Mouse (Mus musculus) common myeloid progenitor, adult 5-6 weeks (primary cell): Measurements from ENCODE around the gene Phlda3. TPM values are rescaled to one million over a fixed set of nuclear protein-coding genes. Genes with fewer than 3 reads are reported as not detected.

Experiments
- ATAC-seq: replicated peaks from 2 replicates; pipeline ENCODE4 v1.8.0; 2016; ENCODE audit warnings: low read depth, mild to moderate bottlenecking, moderate TSS enrichment, inconsistent platforms; ENCODE audit not compliant: poor library complexity, severe bottlenecking
- total RNA-seq: library from RNA; stranded (forward); fragments of 200-1000, 187-1606 nt; gene quantifications from 2 replicates; pipeline ENCODE4 v1.2.3, GENCODE M21; 2017

The Phlda3 gene
- total RNA-seq, 1 experiment from 2014 or later, result 1.6 TPM

DNA sequence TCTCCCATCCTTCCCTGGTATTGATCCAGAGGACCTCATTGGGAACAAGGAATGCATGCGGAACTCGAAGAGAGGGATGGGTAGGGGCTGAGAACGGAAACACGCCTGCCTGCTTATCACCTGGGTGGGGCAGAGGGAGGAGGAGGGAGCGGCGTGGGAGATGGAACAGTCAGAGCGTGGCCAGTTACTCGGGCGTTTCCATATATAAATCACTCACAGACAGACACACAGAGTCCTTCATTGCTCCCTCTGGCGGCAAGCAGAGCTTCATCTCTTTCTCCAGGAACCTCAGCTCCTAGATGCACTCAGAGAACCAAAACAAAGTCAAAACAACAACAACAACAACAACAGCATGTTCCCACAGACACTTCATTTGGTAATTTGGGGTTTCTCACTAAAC lies 22.8 kb downstream of the Phlda3 start:
- ATAC-seq, result peak; percentile 35; the same call in 1 of the 2 replicates

DNA sequence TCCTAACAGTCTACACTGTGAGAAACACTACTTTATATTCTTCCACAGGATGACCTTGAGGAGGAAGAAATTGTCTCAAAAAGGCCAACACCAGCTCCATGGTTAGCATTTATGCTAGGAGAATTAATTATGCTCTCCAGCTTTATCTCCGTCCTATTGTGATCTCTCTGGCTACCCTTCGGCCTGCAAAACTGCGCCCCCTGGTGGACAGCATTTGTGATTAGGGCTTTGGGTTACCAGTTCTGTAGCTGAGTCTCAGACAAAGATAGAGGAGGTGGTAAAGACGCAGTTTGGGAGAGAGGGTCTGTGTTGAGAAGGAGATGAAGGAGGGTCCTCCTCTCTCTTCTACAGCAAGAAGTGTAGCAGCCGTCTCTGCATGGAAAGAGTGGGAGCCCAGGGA lies 23.9 kb downstream of the Phlda3 start:
- peak; percentile 55; the same call in 1 of the 2 replicates for ATAC-seq

DNA sequence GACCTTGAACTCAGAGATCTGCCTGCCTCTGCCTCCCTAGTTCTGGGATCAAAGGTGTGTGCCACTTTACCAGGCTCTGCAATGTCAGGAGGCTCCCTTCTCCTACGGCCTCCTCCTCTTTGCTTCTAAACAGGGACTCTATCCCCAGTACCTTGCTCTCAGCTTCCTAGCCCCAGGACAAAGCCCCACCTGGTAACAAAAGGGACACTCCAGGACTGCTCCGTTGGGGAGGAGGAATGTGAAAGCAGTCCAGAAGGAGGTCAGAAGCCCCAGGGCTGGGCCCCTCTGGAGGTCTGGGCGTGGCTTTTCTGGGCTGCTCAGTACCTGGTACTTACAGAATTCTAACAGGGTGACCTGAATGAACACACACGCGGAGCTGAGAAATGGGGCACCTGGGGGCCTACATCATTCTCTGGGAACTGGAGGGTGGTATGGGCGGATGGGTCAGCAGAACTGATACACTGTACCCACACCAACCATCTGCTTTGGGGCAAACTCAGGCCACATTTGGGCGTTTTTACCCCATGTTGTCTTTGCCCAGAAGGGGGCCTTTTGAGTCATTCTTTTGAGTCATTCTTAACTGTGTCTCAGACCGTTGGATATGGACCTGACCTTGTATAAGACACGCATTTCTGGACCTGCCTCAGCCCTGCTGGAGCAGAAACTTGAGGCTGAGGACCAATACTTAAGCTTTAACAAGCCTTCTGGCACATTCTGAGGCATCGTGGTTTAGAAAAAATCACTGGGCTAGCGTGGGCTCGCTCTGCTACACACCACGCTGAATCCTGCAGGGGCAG lies 26.4 kb downstream of the Phlda3 start:
- ATAC-seq, result no peak

DNA sequence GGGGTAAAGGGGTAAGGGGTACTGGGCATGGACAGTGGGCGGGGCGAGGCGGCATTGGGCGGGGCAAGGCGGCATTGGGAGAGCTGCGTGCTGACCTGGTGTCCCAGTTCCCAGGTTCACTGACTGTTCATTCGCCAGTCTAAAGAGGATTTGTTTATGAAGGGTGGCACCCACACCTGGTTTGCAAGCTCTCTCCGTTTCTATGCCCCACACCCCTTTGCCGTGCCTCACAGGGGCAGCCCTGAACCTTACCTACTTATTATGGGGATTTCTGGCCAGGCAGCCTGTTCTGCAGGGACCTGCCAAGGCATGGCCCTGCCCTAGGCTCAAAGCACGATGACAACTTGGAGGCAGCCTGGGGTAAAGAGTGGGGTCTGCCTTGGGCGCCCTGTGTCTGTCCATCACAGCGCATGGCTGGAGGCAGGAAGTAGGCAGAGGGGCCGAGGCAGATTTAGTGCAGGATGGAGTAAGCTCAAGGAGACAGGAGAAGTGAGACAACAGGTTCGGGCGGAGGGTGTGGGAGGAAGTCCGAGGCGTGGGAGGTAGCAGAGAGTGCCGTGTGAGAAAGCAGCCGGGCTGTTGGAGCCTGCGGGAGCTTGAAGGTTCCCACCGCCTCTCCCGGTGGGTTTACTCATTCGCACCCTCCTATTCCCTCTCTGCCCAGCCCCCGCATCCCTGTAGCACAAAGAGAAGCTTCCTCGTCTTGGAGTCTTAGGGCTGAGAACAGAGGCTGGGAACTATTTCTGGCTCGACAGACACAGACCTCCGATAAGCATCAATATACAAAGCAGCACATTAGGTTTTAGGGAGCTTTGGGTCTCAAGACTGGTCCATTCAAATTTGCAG lies 27.7 kb downstream of the Phlda3 start:
- peak; percentile 49 for ATAC-seq

DNA sequence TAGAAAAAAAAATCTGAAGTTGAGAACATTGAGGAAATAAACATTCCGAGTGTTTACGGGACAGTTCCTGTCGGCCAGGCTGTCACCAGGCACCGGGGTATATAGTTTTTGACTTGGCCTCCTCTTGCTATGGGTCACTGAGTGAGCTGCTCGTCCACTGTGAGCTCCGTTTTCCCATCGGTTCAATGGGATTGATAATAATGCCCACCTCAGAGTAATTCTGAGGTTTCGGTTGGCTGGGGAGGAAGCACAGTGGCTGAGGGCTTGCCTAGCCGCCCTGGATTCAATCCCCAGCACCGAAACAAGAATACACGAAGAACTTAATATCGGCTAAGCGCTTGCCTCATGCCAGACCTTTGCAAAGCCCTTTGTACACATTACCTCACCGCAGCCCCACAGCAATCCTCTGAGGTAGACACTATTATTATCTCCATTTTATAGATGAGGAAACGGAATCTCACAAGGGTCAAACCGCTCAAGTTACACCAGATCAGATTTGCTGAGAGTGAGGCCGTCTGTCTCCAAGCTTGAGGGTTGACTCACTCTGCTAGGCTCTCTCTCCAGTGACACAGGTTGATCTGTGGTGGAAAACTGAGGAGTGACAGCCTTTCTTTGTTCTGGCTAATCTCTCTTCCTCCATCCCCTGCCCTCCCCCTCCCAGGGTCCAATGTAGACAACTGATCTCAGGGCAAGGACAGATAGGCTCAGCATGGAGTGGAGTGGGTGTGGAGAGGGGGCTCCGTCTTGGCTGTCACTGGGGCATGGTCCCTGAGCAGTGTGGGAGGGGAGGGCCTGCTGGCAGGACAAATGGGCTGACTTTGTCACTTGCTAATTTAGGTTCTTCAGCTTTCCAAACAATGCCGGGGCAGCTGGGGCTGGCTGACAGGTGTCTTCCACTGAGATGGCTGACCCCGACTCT lies 28.6 kb downstream of the Phlda3 start:
- ATAC-seq, result peak; percentile 39

DNA sequence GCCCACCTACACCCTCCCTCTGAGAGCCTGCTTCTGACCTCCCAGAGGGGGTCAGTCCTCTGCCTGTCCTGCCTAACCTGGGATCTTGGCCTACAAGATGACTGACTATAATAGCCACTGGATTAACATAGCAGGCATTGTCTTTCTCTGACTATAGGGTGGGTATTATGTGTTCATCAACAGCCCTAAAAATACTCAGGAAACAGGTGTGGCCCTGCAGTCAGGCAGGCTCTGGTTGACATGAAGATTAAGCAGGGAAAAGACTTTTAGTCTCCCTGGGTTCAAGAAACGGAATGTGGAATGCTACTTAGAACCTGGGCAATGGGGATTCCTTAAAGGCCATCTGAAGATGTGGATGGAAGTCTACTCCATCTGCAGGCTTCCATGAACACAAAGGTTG lies 32.6 kb downstream of the Phlda3 start:
- no peak for ATAC-seq

DNA sequence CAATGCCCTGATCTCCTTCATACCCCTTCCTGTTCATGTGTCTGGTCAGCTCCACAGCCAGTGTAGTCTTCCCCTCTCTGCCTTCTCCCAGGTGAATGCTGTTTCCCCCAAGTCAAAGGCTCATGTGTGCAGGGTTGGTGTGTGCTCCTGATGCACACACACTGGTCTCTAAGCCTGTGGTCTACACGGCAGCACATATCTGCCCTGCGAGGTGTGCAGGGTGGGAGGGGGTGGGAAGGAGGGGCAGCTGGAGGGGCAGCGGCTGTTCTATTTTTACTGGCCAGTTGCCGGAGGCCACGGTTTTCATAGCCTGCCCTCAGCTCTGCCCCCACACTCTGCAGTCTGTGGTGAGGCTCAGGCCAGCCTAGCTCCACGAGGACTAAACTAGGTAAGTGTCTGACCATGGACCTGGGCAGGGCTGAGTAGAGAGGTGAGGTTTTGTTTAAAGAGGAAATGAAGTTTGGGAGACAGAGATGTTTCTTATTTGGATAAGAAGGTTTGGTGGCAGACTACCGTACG lies 33.2 kb downstream of the Phlda3 start:
- no peak for ATAC-seq

DNA sequence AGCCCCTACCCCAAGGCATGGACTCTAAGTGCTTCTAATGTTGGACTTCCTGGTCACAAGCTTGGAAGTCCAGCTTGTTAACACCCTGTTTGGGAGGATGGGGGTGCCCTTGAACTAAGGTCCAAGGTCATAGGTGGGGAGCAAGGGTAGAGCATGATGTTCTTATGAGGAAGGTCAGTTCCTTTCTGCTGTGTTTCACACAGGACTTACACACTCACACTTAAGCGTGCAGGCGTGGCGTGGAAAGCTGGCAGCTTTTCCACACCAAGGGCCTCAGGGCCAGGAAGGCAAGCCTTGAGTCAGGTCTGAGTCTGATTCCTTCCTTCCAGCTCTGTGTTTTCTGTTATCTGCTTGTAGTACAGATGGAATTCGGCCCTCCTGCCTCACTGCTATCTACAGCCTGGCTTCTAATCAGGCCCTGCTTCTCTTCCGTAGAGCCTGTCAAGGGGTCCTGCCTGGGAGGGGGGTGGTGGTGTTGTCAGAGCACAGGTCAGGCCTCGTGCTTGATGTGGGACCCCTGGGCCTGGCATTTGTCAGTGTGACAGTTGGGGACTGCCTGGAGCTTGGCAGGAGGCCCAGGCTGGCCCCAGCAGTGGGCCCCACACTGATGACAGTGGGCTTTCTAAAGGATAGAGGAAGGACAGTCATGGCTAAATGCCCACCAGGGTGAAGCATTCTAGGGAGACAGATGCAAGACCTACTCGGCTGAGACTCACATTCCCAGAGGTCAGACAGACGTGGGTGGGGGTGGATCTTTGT lies 34.5 kb downstream of the Phlda3 start:
- ATAC-seq, result peak; percentile 28; the same call in 1 of the 2 replicates

DNA sequence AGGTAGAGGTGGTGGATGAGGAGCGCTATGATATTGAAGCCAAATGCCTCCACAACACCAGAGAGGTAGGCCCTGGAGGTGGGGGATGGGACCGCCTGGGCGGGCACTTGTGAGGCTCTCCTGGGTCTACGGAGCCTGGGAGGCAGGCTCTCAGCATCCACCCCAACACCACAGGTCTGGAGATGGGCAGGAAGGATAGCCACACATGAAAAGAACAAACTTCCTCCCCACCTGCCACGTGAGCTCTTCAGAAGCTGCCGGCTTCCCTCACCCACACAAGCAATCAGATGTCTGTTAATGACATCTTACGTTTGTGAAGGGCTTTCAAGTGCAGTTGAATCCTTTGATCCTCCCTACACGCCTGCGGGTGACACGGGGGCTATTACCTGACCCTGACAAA lies 41.6 kb downstream of the Phlda3 start:
- ATAC-seq, result no peak

DNA sequence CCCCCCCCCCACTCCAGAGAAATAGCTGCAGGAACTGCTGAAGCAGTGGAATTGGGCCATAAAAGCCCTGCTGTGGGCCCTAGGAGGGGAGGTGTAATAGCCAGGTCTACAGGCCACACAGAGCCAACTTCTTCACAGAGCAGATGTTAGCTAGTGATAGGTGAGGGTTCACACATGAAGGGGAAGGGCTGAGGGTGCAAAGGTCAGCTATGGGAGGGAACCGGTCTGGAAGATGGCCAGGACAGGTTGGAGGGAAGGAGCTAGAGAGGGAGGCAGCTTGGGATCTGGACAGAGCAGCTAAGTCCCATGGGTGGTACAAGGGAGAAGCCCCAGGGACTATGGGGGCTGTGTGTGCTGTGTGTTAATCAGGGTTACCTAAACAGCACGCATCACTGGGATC lies 44.3 kb downstream of the Phlda3 start:
- ATAC-seq, result no peak

DNA sequence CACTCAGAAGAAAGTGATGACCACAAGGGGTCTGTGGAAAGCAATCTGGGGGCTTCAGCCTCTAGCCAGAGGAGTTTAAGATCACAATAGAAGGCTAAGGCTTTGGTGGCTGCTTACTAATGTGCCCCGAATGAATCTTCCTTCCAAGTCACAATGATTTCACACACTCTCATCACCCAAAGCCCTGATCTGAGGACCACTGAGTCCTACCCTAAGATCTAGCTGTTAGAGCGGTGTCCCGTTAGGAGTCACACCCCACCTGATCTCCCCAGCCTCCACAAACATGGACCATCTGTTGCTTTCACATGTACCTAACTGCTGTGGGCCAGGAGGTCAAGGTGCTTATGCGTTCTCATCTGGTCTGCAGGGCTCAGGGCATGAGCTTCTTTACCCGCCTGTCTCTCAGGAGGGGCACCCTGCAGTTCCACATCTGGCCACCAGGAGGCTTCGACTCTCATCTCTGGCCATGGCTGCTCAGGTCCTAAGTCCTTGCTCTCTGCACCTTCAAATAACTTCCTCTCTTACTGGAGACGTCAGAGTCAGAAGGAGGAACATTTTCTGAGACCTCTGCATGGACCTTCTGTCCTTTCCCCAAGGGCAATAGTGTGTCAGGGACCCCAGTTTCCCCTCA lies 45.2 kb downstream of the Phlda3 start:
- peak; percentile 80 for ATAC-seq

DNA sequence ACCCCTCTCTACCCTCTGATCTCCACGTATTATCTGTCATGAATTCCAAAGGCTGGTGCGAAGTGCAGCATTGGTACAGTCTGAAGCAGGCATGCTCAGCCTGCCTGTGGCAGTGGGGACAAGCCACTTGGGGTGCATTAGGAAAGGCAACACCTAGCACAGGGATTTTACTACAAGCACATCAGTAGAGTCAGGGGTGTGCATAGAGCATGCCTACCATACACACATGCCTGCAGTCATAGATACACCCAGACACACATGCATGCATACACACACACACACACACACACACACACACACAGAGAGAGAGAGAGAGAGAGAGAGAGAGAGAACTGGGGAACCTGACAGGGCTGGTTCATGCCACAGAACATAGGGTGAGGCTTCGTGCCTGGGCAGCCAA lies 46.3 kb downstream of the Phlda3 start:
- ATAC-seq, result no peak

DNA sequence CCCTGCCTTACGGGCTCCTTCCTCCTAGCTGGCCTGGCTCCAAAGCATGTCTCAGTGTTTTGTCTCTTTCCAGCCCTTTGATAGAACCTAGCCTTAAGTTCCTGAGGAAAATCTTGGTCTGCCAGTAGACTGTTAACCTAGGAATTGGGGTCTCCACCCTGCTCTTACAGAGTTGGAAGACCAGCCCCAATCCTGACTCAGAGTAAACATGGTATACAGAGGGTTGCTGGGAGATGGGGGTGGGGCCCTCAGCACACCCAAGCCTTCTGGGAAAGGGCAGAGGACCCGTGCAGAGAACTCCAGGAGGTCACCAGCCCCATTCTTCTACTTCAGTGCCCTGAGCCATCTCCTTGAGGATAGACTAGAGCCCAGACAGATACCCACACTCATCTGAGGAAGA lies 46.7 kb downstream of the Phlda3 start:
- ATAC-seq, result no peak

DNA sequence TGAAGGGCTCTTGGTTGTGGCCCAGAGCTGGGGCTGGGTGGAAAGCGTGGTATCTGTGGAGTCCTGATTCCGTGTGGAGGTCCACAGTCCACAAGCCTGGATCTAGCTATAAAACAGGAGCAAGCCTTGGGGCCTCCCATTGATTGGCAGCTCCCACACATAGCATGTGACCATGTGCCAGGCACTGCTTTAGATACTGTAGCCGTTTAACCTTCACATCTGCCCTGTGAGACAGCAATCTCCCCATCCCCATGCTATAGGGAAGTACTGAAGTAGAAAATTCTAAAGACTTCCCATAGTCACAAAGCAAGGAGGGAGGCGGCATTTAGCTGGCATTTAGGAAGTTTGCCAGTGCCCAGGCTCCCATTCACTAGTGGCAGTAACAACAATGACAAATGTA lies 47.2 kb downstream of the Phlda3 start:
- ATAC-seq, result no peak

DNA sequence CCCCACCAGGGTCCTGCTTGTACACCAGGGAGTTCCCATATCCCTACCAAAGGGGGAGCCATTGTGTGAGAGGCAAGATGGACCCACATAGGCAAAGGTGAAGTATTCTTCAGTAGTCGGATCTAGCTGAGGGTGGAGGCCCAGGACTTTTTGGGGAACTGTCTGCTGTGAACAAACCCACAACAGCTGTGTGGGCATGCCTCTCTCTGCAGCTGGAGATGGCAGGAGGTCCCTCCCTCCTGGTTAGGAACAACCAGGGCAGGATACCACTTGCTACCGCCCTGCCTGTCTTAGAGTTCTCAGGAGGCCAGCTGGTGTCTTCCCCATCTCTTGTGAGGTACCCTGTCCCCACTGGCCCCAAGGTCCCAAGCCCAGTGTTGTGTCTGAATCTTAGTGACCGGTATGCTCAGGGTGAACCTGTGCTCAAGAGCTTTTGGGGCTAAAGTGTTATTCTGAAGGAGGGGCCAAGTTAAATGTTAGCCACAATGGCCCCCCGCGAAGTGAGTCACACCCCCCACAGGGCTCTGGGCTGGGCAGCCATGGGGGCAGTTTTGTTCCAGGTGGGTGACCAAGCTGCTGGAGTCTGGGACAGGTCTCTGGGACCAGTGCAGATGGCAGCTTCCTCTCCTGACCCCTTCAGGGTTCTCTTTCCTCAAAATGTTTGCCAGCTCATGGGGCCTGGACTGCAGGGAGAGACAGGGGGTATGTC lies 47.9 kb downstream of the Phlda3 start:
- ATAC-seq, result peak; percentile 67

DNA sequence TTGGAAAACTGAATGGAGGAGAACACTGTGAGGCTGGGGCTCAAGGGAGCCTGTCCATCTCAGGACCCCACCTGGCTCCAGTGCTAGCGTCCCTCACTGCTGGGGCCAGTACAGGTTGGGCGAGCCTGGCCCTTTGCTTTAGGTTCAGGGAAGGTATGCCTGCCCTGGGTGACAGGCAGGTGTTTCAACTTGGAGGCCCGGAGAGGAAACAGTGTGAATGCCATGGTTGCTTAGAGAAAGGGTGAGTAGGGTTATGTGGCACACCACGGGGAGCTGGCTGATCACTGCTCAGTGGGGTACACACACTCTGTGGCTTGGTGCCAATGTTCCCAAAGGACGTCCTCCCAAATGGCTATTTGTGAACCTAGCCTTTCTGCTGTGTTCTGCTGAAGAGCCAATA lies 48.6 kb downstream of the Phlda3 start:
- no peak for ATAC-seq

DNA sequence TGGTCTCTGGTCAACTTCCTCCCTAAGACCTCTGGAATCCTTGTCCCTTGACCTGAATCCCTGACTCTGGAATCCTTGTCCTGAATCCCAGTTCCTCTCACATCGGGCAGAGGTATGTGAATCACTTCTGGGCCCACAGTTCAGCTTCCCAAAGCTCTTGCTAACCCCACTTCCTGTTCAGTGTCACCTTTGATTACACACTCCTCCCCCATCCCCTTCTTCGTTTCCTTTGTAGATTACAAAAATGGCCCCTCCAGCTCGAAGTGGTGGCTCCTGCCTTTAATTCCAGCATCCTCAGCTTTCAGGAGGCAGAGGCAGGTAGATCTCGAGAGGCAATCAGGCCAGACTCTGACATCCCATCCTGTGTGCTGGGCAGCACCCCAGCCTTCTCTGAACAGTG lies 51.7 kb downstream of the Phlda3 start:
- ATAC-seq, result no peak

DNA sequence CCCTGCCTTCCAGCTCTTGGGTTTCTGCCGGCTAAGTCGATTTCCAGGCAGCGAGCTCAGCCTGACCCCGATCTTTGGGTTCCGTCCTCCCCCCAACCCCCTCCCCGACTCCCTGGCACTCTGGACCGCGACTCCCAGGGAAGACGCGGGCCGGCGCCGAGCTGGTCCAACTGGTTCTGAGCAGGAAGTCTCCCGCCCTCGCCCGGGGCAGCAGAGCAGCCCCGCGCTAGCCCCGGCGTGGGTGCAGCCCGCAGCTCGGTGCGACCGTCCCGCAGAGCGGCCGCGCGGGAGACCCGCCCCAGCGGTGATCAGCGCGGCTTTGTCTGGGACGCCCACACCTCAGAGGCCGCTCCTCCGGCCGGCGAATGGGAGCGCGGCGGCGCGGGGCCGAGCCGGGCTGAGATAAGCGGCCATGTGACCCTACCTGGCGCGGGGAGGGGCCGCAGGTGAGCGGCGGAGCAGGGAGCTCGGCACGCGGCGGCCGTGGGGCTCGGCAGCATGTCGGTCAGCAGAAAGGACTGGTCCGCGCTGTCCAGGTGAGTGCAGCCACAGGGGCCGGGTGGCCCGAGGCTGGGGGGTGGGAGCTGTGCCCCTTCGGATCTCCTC lies 52.7 kb downstream of the Phlda3 start, which contains the start of gene Lad1:
Gene Lad1, plus strand, starts transcription at position 118 of the 606 bp plus-strand sequence.
- no peak for ATAC-seq
